Mouse (Mus musculus) heart, embryonic 13.5 days (tissue): ENCODE data around the gene Fcho2. TPM values are rescaled to one million over a fixed set of nuclear protein-coding genes. Genes with fewer than 3 reads are reported as not detected.

ENCODE experiments used
- ATAC-seq: fragments of 200-750 bp; cut with Nextera tagmentation; 2 replicates; pipeline ENCODE4 v1.8.0; 2017; ENCODE audit warnings: moderate TSS enrichment; ENCODE audit not compliant: insufficient number of reproducible peaks, low FRiP score, low TSS enrichment; ENCODE audit errors: extremely low read depth
- H3K27ac ChIP-seq: fragments of 300-500 bp; sonication (generic); replicated peaks from 2 replicates; pipeline ENCODE4 v1.5.1; 2015; ENCODE audit warnings: moderate library complexity, mild to moderate bottlenecking, inconsistent platforms
- H3K27me3 ChIP-seq: fragments of 300-500 bp; sonication (generic); replicated peaks from 2 replicates; pipeline ENCODE4 v1.6.1; 2015; ENCODE audit warnings: mild to moderate bottlenecking, inconsistent platforms
- H3K36me3 ChIP-seq: fragments of 300-500 bp; sonication (generic); 2 replicates; pipeline ENCODE4 v1.6.1; 2015; ENCODE audit warnings: mild to moderate bottlenecking, inconsistent platforms
- H3K4me1 ChIP-seq: fragments of 300-500 bp; sonication (generic); 2 replicates; pipeline ENCODE4 v1.6.1; 2015; ENCODE audit warnings: inconsistent platforms
- H3K4me2 ChIP-seq: fragments of 300-500 bp; sonication (generic); 2 replicates; pipeline ENCODE4 v1.6.1; 2015; ENCODE audit warnings: inconsistent platforms, mild to moderate bottlenecking, moderate library complexity
- H3K4me3 ChIP-seq: fragments of 300-500 bp; sonication (generic); 2 replicates; pipeline ENCODE4 v1.5.1; 2015; ENCODE audit warnings: moderate library complexity, mild to moderate bottlenecking, inconsistent platforms
- H3K9ac ChIP-seq: fragments of 300-500 bp; sonication (generic); 2 replicates; pipeline ENCODE4 v1.6.1; 2015; ENCODE audit warnings: inconsistent platforms, mild to moderate bottlenecking, moderate library complexity
- H3K9me3 ChIP-seq: fragments of 300-500 bp; sonication (generic); 2 replicates; pipeline ENCODE4 v1.6.1; 2016; ENCODE audit warnings: inconsistent platforms
- WGBS: fragments of 180-500 bp; shearing (Covaris S2); methylation state at CpG from one replicate; pipeline ENCODE4 v1.1.7; 2015; ENCODE audit warnings: mixed read lengths; 5-methylcytosine and 5-hydroxymethylcytosine counted together
- polyA plus RNA-seq: library from polyadenylated mRNA; unstranded; fragments of >200 nt; fragmentation: Nextera tagmentation; extraction: Ambion mirVana; gene quantifications from 2 replicates; pipeline ENCODE4 v1.2.1, GENCODE M21; 2015

Fcho2 gene
- polyA plus RNA-seq, 1 experiment from 2014 or later = 26.3 TPM

GRCm38 (mm10) chr13:98743829-98744228 lies 71.4 kb downstream of the Fcho2 start:
- no peaks in the 10 kb centered on the region for H3K27me3 ChIP-seq
- H3K4me2 ChIP-seq = no peak overlapping the region
- no peaks in the 10 kb centered on the region for H3K9me3 ChIP-seq
- peaks cover 71% of the 10 kb centered on the region for H3K36me3 ChIP-seq
- no peak overlapping the region for H3K4me3 ChIP-seq
- H3K27ac ChIP-seq = no peak overlapping the region
- H3K4me1 ChIP-seq = no peaks in the 10 kb centered on the region
- ATAC-seq = no peak
- H3K9ac ChIP-seq = no peak overlapping the region

DNA sequence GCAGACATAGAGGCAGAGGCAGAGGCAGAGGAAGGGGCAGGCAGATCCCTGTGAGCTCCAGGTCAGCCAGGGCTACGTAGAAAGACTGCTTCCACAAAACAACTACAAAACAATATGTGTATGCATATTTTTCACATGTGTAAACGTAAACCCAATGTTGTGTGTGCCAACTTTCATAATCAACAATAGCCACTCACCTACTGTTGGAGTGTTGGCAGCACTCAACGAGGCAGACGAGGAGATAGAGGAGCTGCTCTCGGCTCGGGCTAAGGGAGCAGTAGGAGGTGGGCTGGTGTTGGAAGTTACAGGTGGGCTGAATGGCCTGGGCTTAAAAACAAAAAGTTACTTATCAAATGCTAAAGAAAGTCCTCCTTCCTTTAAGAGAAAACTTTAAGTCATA lies 72.0 kb downstream of the Fcho2 start:
- H3K9me3 ChIP-seq = no peaks in the 10 kb centered on the region
- H3K27me3 ChIP-seq = no peaks in the 10 kb centered on the region
- no peaks in the 10 kb centered on the region for H3K4me1 ChIP-seq
- H3K4me2 ChIP-seq = no peak overlapping the region
- 70% methylated on average over 6 of the region's 6 CpGs for WGBS
- H3K36me3 ChIP-seq = peaks cover 73% of the 10 kb centered on the region
- ATAC-seq = no peak
- no peak overlapping the region for H3K27ac ChIP-seq
- no peak overlapping the region for H3K4me3 ChIP-seq
- H3K9ac ChIP-seq = no peak overlapping the region

DNA sequence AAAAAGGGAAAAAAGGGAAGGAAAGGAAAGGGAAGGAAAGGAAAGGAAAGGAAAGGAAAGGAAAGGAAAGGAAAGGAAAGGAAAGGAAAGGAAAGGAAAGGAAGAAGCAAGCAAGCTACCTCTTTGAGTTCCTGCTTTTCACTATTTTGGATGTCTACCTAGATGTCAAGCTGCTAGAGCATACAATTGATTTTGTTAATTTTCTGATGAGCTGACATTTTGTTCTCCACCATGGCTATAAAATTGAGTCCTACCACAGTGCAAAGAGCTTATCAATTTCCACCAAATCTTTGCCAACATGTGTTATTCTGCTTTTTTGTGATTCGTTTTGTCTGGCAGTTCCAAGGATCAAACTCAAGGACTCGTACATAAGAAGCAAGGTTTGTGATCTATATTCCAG lies 77.0 kb downstream of the Fcho2 start:
- no peak for ATAC-seq
- Histone ChIP-seq H3K4me1 (no peaks in the 10 kb centered on the region), H3K4me3 (no peak overlapping the region), H3K27ac (no peak overlapping the region), H3K27me3 (no peaks in the 10 kb centered on the region), H3K4me2 (no peak overlapping the region), H3K9me3 (no peaks in the 10 kb centered on the region), H3K36me3 (peaks cover 58% of the 10 kb centered on the region), H3K9ac (no peak overlapping the region)
- 89% methylated on average over 2 of the region's 2 CpGs for WGBS

DNA sequence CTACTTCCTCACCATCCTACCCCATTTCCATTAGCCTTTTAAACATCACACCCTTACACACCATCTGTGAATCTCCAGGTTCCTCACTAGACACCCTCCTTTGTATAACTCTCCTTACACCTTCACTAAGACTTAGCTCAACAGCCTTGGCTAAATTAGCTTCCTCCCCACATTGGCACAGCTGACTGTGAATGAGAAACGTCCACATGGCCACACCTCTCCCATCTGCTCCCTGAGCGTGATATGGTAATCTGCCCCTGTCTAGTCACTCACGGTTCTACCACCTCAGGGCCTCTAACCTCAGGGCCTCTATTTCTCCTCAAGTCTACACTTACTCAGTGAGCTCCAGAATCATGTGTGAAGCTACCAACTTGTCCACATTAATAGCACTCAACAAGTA lies 82.0 kb downstream of the Fcho2 start:
- Histone ChIP-seq H3K27ac (no peak overlapping the region), H3K4me3 (no peak overlapping the region), H3K9ac (no peak overlapping the region), H3K27me3 (no peaks in the 10 kb centered on the region), H3K4me1 (no peaks in the 10 kb centered on the region), H3K36me3 (peaks cover 70% of the 10 kb centered on the region), H3K4me2 (no peak overlapping the region), H3K9me3 (no peaks in the 10 kb centered on the region)
- WGBS = 40% methylated on average over 3 of the region's 3 CpGs
- ATAC-seq = no peak

- no peak for ATAC-seq
- Histone ChIP-seq H3K9me3 (no peaks in the 10 kb centered on the region), H3K9ac (no peak overlapping the region), H3K4me1 (no peaks in the 10 kb centered on the region), H3K27me3 (no peaks in the 10 kb centered on the region), H3K4me2 (no peak overlapping the region), H3K4me3 (no peak overlapping the region), H3K36me3 (peaks cover 87% of the 10 kb centered on the region), H3K27ac (no peak overlapping the region)
- WGBS = 78% methylated on average over 1 of the region's 1 CpGs
Observed at GRCm38 (mm10) chr13:98729271-98730062, 85.8 kb downstream of the Fcho2 start.

- Histone ChIP-seq H3K27me3 (no peaks in the 10 kb centered on the region), H3K4me3 (no peak overlapping the region), H3K4me2 (no peak overlapping the region), H3K9me3 (no peaks in the 10 kb centered on the region), H3K9ac (no peak overlapping the region), H3K4me1 (no peaks in the 10 kb centered on the region), H3K27ac (no peak overlapping the region), H3K36me3 (peaks cover 78% of the 10 kb centered on the region)
- no peak for ATAC-seq
- WGBS = 61% methylated on average over 4 of the region's 4 CpGs
Observed at GRCm38 (mm10) chr13:98726494-98726893, 88.8 kb downstream of the Fcho2 start.

GRCm38 (mm10) chr13:98723430-98723829 lies 91.8 kb downstream of the Fcho2 start:
- 81% methylated on average over 1 of the region's 1 CpGs for WGBS
- H3K9ac ChIP-seq = no peak overlapping the region
- H3K9me3 ChIP-seq = no peaks in the 10 kb centered on the region
- no peaks in the 10 kb centered on the region for H3K27me3 ChIP-seq
- H3K4me3 ChIP-seq = no peak overlapping the region
- H3K4me2 ChIP-seq = no peak overlapping the region
- no peak overlapping the region for H3K27ac ChIP-seq
- ATAC-seq = no peak
- H3K36me3 ChIP-seq = peaks cover 56% of the 10 kb centered on the region
- H3K4me1 ChIP-seq = no peaks in the 10 kb centered on the region

DNA sequence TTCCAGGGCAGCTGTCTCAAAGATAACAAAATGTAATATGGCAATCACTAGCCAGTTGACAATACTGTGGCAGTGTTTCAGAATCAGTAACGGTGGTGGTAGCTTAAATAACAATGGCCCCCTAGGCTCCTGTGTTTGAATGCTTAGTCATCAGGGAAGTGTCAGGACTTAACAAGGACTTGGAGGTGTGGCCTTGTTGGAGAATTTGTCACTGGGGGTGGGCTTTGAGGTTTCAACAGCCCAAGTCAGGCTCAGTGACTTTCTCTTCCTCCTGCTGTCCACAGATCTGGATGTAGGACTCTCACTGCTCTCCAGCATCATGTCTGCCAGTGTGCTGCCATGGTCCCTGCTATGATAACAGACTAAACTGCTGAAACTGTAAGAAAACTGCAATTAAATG lies 93.0 kb downstream of the Fcho2 start:
- Histone ChIP-seq H3K27ac (no peak overlapping the region), H3K9ac (no peak overlapping the region), H3K9me3 (no peaks in the 10 kb centered on the region), H3K4me1 (no peaks in the 10 kb centered on the region), H3K4me2 (no peak overlapping the region), H3K4me3 (no peak overlapping the region), H3K36me3 (peaks cover 45% of the 10 kb centered on the region), H3K27me3 (no peaks in the 10 kb centered on the region)
- 47% methylated on average over 1 of the region's 1 CpGs for WGBS
- no peak for ATAC-seq

DNA sequence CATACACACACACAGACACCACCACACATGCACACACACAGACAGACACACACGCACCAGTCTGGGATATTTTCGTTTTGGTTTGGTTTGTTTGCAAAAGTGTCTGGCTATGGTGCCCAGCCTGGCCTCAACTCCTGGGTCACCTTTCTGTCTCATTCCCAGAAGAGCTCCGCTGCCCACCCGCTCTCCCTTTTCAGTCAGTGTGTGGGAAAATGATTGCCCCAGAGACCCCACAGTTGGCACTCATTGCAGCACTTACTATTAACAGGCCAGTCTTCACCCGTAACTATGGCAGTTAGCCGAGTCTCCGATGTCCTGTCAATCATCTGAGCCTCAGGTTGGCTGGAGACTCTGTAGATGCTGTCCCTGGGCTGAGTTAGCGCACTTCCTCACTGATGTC lies 99.1 kb downstream of the Fcho2 start:
- Histone ChIP-seq H3K27me3 (no peaks in the 10 kb centered on the region), H3K27ac (no peak overlapping the region), H3K4me1 (0 out of 2 replicates have a peak, but pooled peaks cover 3% of the 10 kb centered on the region), H3K36me3 (peaks cover 4% of the 10 kb centered on the region), H3K4me2 (no peak overlapping the region), H3K9me3 (no peaks in the 10 kb centered on the region), H3K4me3 (no peak overlapping the region), H3K9ac (no peak overlapping the region)
- no peak for ATAC-seq
- 93% methylated on average over 8 of the region's 8 CpGs for WGBS

- H3K9me3 ChIP-seq = no peaks in the 10 kb centered on the region
- 76% methylated on average over 6 of the region's 6 CpGs for WGBS
- H3K9ac ChIP-seq = no peak overlapping the region
- H3K27me3 ChIP-seq = no peaks in the 10 kb centered on the region
- H3K36me3 ChIP-seq = peaks cover 3% of the 10 kb centered on the region; the same call in 1 of the 2 replicates
- H3K4me1 ChIP-seq = 0 out of 2 replicates have a peak, but pooled peaks cover 3% of the 10 kb centered on the region
- H3K4me3 ChIP-seq = no peak overlapping the region
- no peak overlapping the region for H3K27ac ChIP-seq
- ATAC-seq = no peak
- H3K4me2 ChIP-seq = no peak overlapping the region
Observed at GRCm38 (mm10) chr13:98715443-98715990, 99.7 kb downstream of the Fcho2 start.

- H3K4me2 ChIP-seq = no peak overlapping the region
- ATAC-seq = no peak
- H3K4me1 ChIP-seq = 0 out of 2 replicates have a peak, but pooled peaks cover 3% of the 10 kb centered on the region
- WGBS = 57% methylated on average over 1 of the region's 1 CpGs
- H3K9ac ChIP-seq = no peak overlapping the region
- H3K36me3 ChIP-seq = peaks cover 3% of the 10 kb centered on the region; the same call in 1 of the 2 replicates
- no peak overlapping the region for H3K27ac ChIP-seq
- H3K9me3 ChIP-seq = no peaks in the 10 kb centered on the region
- H3K27me3 ChIP-seq = no peaks in the 10 kb centered on the region
- no peak overlapping the region for H3K4me3 ChIP-seq
Observed at GRCm38 (mm10) chr13:98710655-98711054, 104.6 kb downstream of the Fcho2 start.

DNA sequence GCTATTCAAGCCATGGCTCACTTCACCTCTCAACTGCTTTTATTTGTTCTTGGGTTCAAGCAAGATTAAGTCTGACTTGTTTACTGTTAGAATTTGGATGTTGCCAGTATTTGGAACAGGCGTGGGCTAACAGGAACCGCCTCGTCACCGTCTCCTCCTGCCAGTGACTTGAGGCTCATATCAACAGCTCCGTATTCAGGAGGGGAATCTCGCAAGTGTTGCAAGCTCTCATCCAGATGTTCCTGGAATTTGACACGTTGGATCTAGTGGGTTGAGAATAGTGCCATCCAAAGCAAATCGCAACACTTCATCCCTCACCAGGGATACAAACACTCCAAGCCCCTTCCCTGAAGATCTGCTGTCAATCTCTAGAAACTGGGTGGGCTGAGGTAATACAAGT lies 105.0 kb downstream of the Fcho2 start:
- H3K9ac ChIP-seq = no peak overlapping the region
- H3K27me3 ChIP-seq = no peaks in the 10 kb centered on the region
- H3K4me3 ChIP-seq = no peak overlapping the region
- no peak for ATAC-seq
- no peaks in the 10 kb centered on the region for H3K9me3 ChIP-seq
- H3K4me1 ChIP-seq = 0 out of 2 replicates have a peak, but pooled peaks cover 3% of the 10 kb centered on the region
- H3K36me3 ChIP-seq = peaks cover 3% of the 10 kb centered on the region; the same call in 1 of the 2 replicates
- no peak overlapping the region for H3K27ac ChIP-seq
- 50% methylated on average over 8 of the region's 8 CpGs for whole genome bisulfite sequencing
- no peak overlapping the region for H3K4me2 ChIP-seq
